Mouse (Mus musculus): ENCODE measurements around the gene Cyp17a1.

DNA sequence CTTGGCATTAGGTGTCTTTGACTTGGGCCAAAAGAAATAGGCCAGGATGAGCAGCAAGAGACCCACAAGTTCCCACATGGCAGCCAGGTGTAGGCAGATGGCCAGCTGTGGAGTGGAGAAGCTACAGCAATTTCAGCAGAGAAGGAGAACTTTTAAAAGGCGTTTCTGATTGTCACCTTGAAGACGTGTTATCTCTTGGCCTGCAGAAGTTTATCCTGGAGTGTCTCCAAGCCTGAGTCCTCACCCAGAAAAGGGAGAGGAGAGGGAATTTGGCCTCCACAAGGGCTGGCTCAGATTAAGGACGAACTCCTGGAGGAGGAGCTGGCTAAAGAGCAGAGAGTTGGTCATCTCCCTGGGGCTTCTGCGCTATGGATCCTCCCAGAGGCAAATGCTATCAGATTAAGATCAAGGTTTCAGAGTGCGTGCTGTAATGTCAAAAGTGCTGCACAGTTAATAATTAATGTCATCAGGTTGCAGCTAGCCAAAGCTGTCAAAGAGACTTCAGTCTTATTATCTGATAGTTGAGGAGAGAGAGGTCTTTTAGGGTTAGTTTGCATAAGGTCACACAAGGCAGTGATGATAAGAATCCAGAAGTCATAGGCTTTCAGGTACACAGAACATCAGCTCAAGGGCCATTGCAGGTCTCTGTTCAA lies at the start of gene Cyp17a1:
- TF ChIP-seq CTCF (IDR thresholded peaks at IDR 0.05; ENCODE audit: borderline replicate concordance, control insufficient read depth, extremely low read depth, insufficient read depth, low read length, poor library complexity) (no peak), POLR2A (IDR thresholded peaks at IDR 0.05; ENCODE audit: control insufficient read depth, extremely low read depth, insufficient read depth, low read length, poor library complexity) (no peak)
